Mouse (Mus musculus) heart, postnatal 0 days (tissue): ENCODE measurements around the gene Acot8. TPM values are rescaled to one million over a fixed set of nuclear protein-coding genes. Genes with fewer than 3 reads are reported as not detected.

Experiments used
- ATAC-seq: fragments of 200-750 bp; cut with Nextera tagmentation; 2 replicates; pipeline ENCODE4 v1.8.0; 2017; ENCODE audit warnings: low read depth, moderate number of reproducible peaks, moderate library complexity; ENCODE audit not compliant: insufficient read depth
- DNase-seq: peaks from one replicate; pipeline ENCODE4 v3.0.0-alpha.2; 2016; ENCODE audit warnings: low spot score
- H3K27ac ChIP-seq: fragments of 300-500 bp; sonication (generic); 2 replicates; pipeline ENCODE4 v1.5.1; 2014; ENCODE audit warnings: low read depth, mild to moderate bottlenecking
- H3K27me3 ChIP-seq: fragments of 300-500 bp; sonication (generic); 2 replicates; pipeline ENCODE4 v1.6.1; 2014; ENCODE audit warnings: low read length, mixed read lengths; ENCODE audit not compliant: control insufficient read depth, insufficient read depth
- H3K36me3 ChIP-seq: fragments of 300-500 bp; sonication (generic); replicated peaks from 2 replicates; pipeline ENCODE4 v1.6.1; 2014; ENCODE audit warnings: low read length, mixed read lengths; ENCODE audit not compliant: control insufficient read depth, insufficient read depth
- H3K4me1 ChIP-seq: fragments of 300-500 bp; sonication (generic); 2 replicates; pipeline ENCODE4 v1.6.1; 2014; ENCODE audit warnings: antibody characterized with exemption; ENCODE audit not compliant: control insufficient read depth, insufficient read depth
- H3K4me2 ChIP-seq: fragments of 300-500 bp; sonication (generic); 2 replicates; pipeline ENCODE4 v1.6.1; 2014; ENCODE audit warnings: low read depth, mild to moderate bottlenecking, low read length, moderate library complexity
- H3K4me3 ChIP-seq: fragments of 300-500 bp; sonication (generic); 2 replicates; pipeline ENCODE4 v1.5.1; 2014; ENCODE audit warnings: low read depth, low read length
- H3K9ac ChIP-seq: fragments of 300-500 bp; sonication (generic); replicated peaks from 2 replicates; pipeline ENCODE4 v1.6.1; 2014; ENCODE audit warnings: low read depth, low read length, mixed read lengths
- H3K9me3 ChIP-seq: fragments of 300-500 bp; sonication (generic); replicated peaks from 2 replicates; pipeline ENCODE4 v1.6.1; 2016; ENCODE audit warnings: low read length; ENCODE audit not compliant: control insufficient read depth
- CTCF ChIP-seq: IDR thresholded peaks from 2 replicates; pipeline ENCODE4 v1.5.1; 2016; ENCODE audit warnings: antibody characterized with exemption, control low read depth, low read depth
- EP300 ChIP-seq: IDR thresholded peaks from 2 replicates; pipeline ENCODE4 v1.6.1; 2016; ENCODE audit warnings: antibody characterized with exemption, low read depth
- WGBS: fragments of 180-500 bp; shearing (Covaris S2); extraction: QIAGEN DNeasy Blood & Tissue Kit; methylation state at CpG from one replicate; pipeline ENCODE4 v1.1.7; 2014; 5-methylcytosine and 5-hydroxymethylcytosine counted together
- polyA plus RNA-seq: library from polyadenylated mRNA; unstranded; fragments of >200 nt; fragmentation: Nextera tagmentation; extraction: Ambion mirVana; gene quantifications from 2 replicates; pipeline ENCODE4 v1.2.1, GENCODE M21; 2015
- total RNA-seq: library from RNA; depleted of rRNA; stranded (reverse); fragments of >200 nt; gene quantifications from 2 replicates; pipeline ENCODE4 v1.2.3, GENCODE M21; 2014; ENCODE audit warnings: low replicate concordance; rRNA removed

Acot8 gene
- total and polyA plus RNA-seq, 2 experiments from 2014 or later, result 11.4 to 28.9 TPM

DNA sequence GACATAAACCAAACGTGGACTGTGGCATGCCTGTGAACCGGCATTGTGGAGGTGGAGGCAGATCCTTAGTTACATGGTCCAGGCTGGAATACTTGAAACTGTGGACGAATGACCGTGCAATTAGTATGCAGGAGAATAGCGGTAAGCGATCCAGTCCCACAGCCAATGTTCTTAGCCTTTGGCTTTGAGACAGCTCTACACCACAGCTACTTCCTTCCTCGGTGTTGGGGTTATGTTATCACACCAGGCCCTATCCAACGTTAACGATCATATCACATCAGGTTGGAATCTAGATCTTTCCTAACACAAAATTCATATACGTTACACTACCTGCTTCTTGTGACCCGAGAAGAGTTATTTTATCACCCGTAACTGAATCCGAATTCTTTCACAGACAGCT, 59.7 kb downstream of the Acot8 start:
- Histone ChIP-seq H3K9ac (no peak overlapping the region), H3K27me3 (no peaks in the 10 kb centered on the region), H3K9me3 (no peaks in the 10 kb centered on the region), H3K4me2 (peak overlapping the region; percentile 82), H3K36me3 (peaks cover 24% of the 10 kb centered on the region), H3K4me3 (peak overlapping the region; percentile 86), H3K27ac (no peak overlapping the region), H3K4me1 (peaks cover 14% of the 10 kb centered on the region)
- 60% methylated on average over 13 of the region's 13 CpGs for WGBS
- TF ChIP-seq CTCF (no peak), EP300 (no peak)
- DNase-seq (no peak), ATAC-seq (no peak)

Other genes with a start within 250 kb of the Acot8 start
- gene Wfdc2, start 242.5 kb downstream of the Acot8 start, total RNA-seq, result 2.9 and 8.5 TPM in 2 replicates
- gene Wfdc2, start 242.5 kb downstream of the Acot8 start, polyA plus RNA-seq, result 0.74 and 23.0 TPM in 2 replicates
- not detected in 2 replicates for gene Spint3, start 231.4 kb downstream of the Acot8 start, total RNA-seq
- gene Spint3, start 231.4 kb downstream of the Acot8 start, polyA plus RNA-seq, result not detected in 2 replicates
- gene Wfdc6a, start 219.4 kb downstream of the Acot8 start, total RNA-seq, result not detected in 2 replicates
- 0.25 and 0.30 TPM in 2 replicates for gene Wfdc6a, start 219.4 kb downstream of the Acot8 start, polyA plus RNA-seq
- not detected in 2 replicates for gene Eppin, start 211.3 kb downstream of the Acot8 start, total RNA-seq
- gene Eppin, start 211.3 kb downstream of the Acot8 start, polyA plus RNA-seq, result not detected in 2 replicates
- not detected in 2 replicates for gene Wfdc6b, start 191.4 kb downstream of the Acot8 start, total RNA-seq
- not detected in 2 replicates for gene Wfdc6b, start 191.4 kb downstream of the Acot8 start, polyA plus RNA-seq
- not detected in 2 replicates for gene Wfdc8, start 191.3 kb downstream of the Acot8 start, total RNA-seq
- not detected in 2 replicates for gene Wfdc8, start 191.3 kb downstream of the Acot8 start, polyA plus RNA-seq
- not detected in 2 replicates for gene Wfdc16, start 166.1 kb downstream of the Acot8 start, total RNA-seq
- gene Wfdc16, start 166.1 kb downstream of the Acot8 start, polyA plus RNA-seq, result not detected in 2 replicates
- not detected in 2 replicates for gene Wfdc10, start 148.8 kb downstream of the Acot8 start, total RNA-seq
- not detected in 2 replicates for gene Wfdc10, start 148.8 kb downstream of the Acot8 start, polyA plus RNA-seq
- gene Wfdc9, start 148.3 kb downstream of the Acot8 start, total RNA-seq, result not detected in 2 replicates
- not detected in 2 replicates for gene Wfdc9, start 148.3 kb downstream of the Acot8 start, polyA plus RNA-seq
- gene Wfdc11, start 130.8 kb downstream of the Acot8 start, total RNA-seq, result not detected in 2 replicates
- not detected in 2 replicates for gene Wfdc11, start 130.8 kb downstream of the Acot8 start, polyA plus RNA-seq
- not detected in 2 replicates for gene Wfdc13, start 119.8 kb downstream of the Acot8 start, total RNA-seq
- gene Wfdc13, start 119.8 kb downstream of the Acot8 start, polyA plus RNA-seq, result not detected in 2 replicates
- gene Spint4, start 106.4 kb downstream of the Acot8 start, total RNA-seq, result not detected in 2 replicates
- not detected in 2 replicates for gene Spint4, start 106.4 kb downstream of the Acot8 start, polyA plus RNA-seq
- not detected in 2 replicates for gene Spint5, start 89.6 kb downstream of the Acot8 start, total RNA-seq
- not detected in 2 replicates for gene Spint5, start 89.6 kb downstream of the Acot8 start, polyA plus RNA-seq
- gene Wfdc3, start 59.0 kb downstream of the Acot8 start, total RNA-seq, result not detected in 2 replicates
- gene Wfdc3, start 59.0 kb downstream of the Acot8 start, polyA plus RNA-seq, result 0.46 and 0.51 TPM in 2 replicates
- 8.9 and 19.1 TPM in 2 replicates for gene Dnttip1, start 58.9 kb downstream of the Acot8 start, total RNA-seq
- 42.8 and 43.3 TPM in 2 replicates for gene Dnttip1, start 58.9 kb downstream of the Acot8 start, polyA plus RNA-seq
- gene Ube2c, start 35.0 kb downstream of the Acot8 start, total RNA-seq, result 175 and 320 TPM in 2 replicates
- gene Ube2c, start 35.0 kb downstream of the Acot8 start, polyA plus RNA-seq, result 116 and 117 TPM in 2 replicates
- gene Tnnc2, start 24.9 kb downstream of the Acot8 start, total RNA-seq, result 4.9 and 5.0 TPM in 2 replicates
- gene Tnnc2, start 24.9 kb downstream of the Acot8 start, polyA plus RNA-seq, result 0.18 and 0.25 TPM in 2 replicates
- gene Snx21, start 19.1 kb downstream of the Acot8 start, total RNA-seq, result 46.4 and 98.1 TPM in 2 replicates
- 29.8 and 30.8 TPM in 2 replicates for gene Snx21, start 19.1 kb downstream of the Acot8 start, polyA plus RNA-seq
- gene Zswim3, start 216 bp upstream of the Acot8 start, total RNA-seq, result 0.93 and 2.8 TPM in 2 replicates
- gene Zswim3, start 216 bp upstream of the Acot8 start, polyA plus RNA-seq, result 3.3 and 3.4 TPM in 2 replicates
- 5.4 TPM in 2 replicates for gene Zswim1, start 17.8 kb upstream of the Acot8 start, total RNA-seq
- 7.0 and 7.4 TPM in 2 replicates for gene Zswim1, start 17.8 kb upstream of the Acot8 start, polyA plus RNA-seq
- not detected in 2 replicates for gene Spata25, start 23.7 kb upstream of the Acot8 start, total RNA-seq
- not detected in 2 replicates for gene Spata25, start 23.7 kb upstream of the Acot8 start, polyA plus RNA-seq
- 259 and 263 TPM in 2 replicates for gene Ctsa, start 28.0 kb upstream of the Acot8 start, total RNA-seq
- gene Ctsa, start 28.0 kb upstream of the Acot8 start, polyA plus RNA-seq, result 133 and 134 TPM in 2 replicates
- 57.1 and 103 TPM in 2 replicates for gene Neurl2, start 28.6 kb upstream of the Acot8 start, total RNA-seq
- gene Neurl2, start 28.6 kb upstream of the Acot8 start, polyA plus RNA-seq, result 68.4 and 76.5 TPM in 2 replicates
- gene Pltp, start 52.8 kb upstream of the Acot8 start, total RNA-seq, result 7.7 and 10.4 TPM in 2 replicates
- gene Pltp, start 52.8 kb upstream of the Acot8 start, polyA plus RNA-seq, result 8.3 and 8.6 TPM in 2 replicates
- gene Pcif1, start 74.4 kb upstream of the Acot8 start, total RNA-seq, result 51.8 and 63.6 TPM in 2 replicates
- gene Pcif1, start 74.4 kb upstream of the Acot8 start, polyA plus RNA-seq, result 50.6 and 54.2 TPM in 2 replicates
- 18.0 and 19.6 TPM in 2 replicates for gene Zfp335, start 106.9 kb upstream of the Acot8 start, total RNA-seq
- gene Zfp335, start 106.9 kb upstream of the Acot8 start, polyA plus RNA-seq, result 3.7 TPM in 2 replicates
- 0.08 and 2.1 TPM in 2 replicates for gene Mmp9, start 135.9 kb upstream of the Acot8 start, total RNA-seq
- 0.32 and 0.64 TPM in 2 replicates for gene Mmp9, start 135.9 kb upstream of the Acot8 start, polyA plus RNA-seq
- 0.50 and 3.5 TPM in 2 replicates for gene Slc12a5, start 155.9 kb upstream of the Acot8 start, total RNA-seq
- 0.31 and 0.48 TPM in 2 replicates for gene Slc12a5, start 155.9 kb upstream of the Acot8 start, polyA plus RNA-seq
- 20.0 and 30.7 TPM in 2 replicates for gene Ncoa5, start 230.0 kb upstream of the Acot8 start, total RNA-seq
- 20.6 and 20.8 TPM in 2 replicates for gene Ncoa5, start 230.0 kb upstream of the Acot8 start, polyA plus RNA-seq